Mouse (Mus musculus): ENCODE results near the gene Elovl6.

DNA sequence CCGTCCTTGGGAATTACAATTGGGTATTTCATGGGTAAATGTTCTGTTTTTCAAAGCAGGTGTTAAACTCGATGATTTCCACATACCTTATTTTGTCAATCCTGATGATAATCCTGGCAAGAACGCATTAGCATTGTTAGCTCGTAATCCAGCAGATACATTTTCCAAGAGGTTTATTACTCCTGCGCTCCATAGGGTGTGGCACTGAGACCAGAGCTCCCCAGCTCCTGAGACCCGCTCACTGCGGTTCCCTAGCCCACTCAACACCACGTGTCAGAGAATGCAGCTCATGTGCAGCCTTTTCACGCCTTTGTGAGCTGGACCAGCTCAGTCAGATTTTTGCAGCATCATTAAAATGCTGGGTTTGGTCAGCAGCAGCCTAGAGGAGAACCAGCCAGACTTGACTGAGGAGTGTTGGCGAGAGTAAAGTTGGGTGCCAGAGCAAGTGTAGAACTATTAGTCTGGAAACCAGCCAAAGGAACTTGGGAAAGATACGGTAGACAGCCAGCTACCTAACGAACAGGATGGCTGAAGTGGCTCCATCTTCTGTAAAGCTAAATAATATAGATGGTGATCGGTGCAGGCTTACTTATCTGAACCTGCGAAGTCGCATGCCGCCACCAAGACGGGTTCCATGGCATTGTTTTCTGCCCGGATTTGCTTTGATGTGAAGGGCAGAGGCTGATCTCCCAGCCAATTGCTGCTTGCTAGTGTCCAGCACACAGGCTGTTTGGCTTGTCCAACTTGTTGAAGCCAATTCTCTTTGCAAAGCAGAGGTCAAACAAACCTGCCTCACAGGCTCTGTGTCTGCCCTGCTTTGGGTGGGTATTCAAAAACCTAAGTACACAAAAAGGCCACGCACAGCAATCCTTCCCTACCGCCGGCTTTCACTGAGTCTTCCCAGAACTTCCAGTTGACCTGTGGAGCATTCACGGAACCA is 26.1 kb downstream of the Elovl6 start:
- TF ChIP-seq CTCF (IDR thresholded peaks at IDR 0.05; ENCODE audit: control insufficient read depth, insufficient read depth, low read length) (no peak), POLR2A (IDR thresholded peaks at IDR 0.05; ENCODE audit: borderline replicate concordance, control insufficient read depth, low read depth, low read length) (no peak)
